Mouse (Mus musculus) myocyte (in vitro differentiated cells): ENCODE measurements around the gene Elmsan1. TPM values are rescaled to one million over a fixed set of nuclear protein-coding genes. Genes with fewer than 3 reads are reported as not detected.

Experiments
- H3K27me3 ChIP-seq: one replicate; pipeline ENCODE4 v1.6.1; 2011; ENCODE audit not compliant: control insufficient read depth, insufficient read depth, insufficient read length
- H3K36me3 ChIP-seq: one replicate; pipeline ENCODE4 v1.6.1; 2011; ENCODE audit not compliant: control insufficient read depth, insufficient read depth
- H3K4me2 ChIP-seq: one replicate; pipeline ENCODE4 v1.6.1; 2011; ENCODE audit warnings: low read depth, control low read depth
- H3K4me3 ChIP-seq: one replicate; pipeline ENCODE4 v1.5.1; 2011; ENCODE audit warnings: mild to moderate bottlenecking, control low read depth, moderate library complexity
- H3K79me2 ChIP-seq: one replicate; pipeline ENCODE4 v1.6.1; 2011; ENCODE audit not compliant: control insufficient read depth, insufficient read depth
- H3ac ChIP-seq: one replicate; pipeline ENCODE4 v1.6.1; 2011; ENCODE audit not compliant: control insufficient read depth, insufficient read length
- CEBPB ChIP-seq: IDR thresholded peaks from 2 replicates; pipeline ENCODE4 v1.6.1; 2011; ENCODE audit warnings: mild to moderate bottlenecking, moderate library complexity; ENCODE audit not compliant: poor library complexity, insufficient read depth, severe bottlenecking
- E2F4 ChIP-seq: IDR thresholded peaks from one replicate; pipeline ENCODE4 v1.6.1; 2011; ENCODE audit warnings: mild to moderate bottlenecking, control low read depth, moderate library complexity; ENCODE audit not compliant: insufficient read depth
- MAX ChIP-seq: IDR thresholded peaks from one replicate; pipeline ENCODE4 v1.6.1; 2011; ENCODE audit warnings: low read depth, mild to moderate bottlenecking, control low read depth
- MYOD1 ChIP-seq, 3 experiments: IDR thresholded peaks; one replicate each; pipeline ENCODE4 v1.6.1; 2011; ENCODE audit warnings: control low read depth in 2 of 3, low read depth in 2 of 3, mild to moderate bottlenecking in 2 of 3, moderate library complexity in 1 of 3; ENCODE audit not compliant: insufficient read length in 2 of 3, control insufficient read depth in 1 of 3
- MYOG ChIP-seq, 3 experiments: IDR thresholded peaks; one replicate each; pipeline ENCODE4 v1.6.1; 2011; ENCODE audit warnings: control low read depth in 2 of 3, low read depth in 2 of 3, mild to moderate bottlenecking in 2 of 3; ENCODE audit not compliant: insufficient read length in 2 of 3, control insufficient read depth in 1 of 3, insufficient read depth in 1 of 3
- POLR2A ChIP-seq: IDR thresholded peaks from one replicate; pipeline ENCODE4 v1.6.1; 2011; ENCODE audit warnings: low read depth, mild to moderate bottlenecking, control low read depth, moderate library complexity; ENCODE audit not compliant: insufficient read length
- POLR2AphosphoS2 ChIP-seq: IDR thresholded peaks from one replicate; pipeline ENCODE4 v1.6.1; 2011; ENCODE audit warnings: low read depth, control low read depth; ENCODE audit not compliant: insufficient read length
- REST ChIP-seq: IDR thresholded peaks from one replicate; pipeline ENCODE4 v1.6.1; 2011; ENCODE audit warnings: mild to moderate bottlenecking, control low read depth, moderate library complexity; ENCODE audit not compliant: insufficient read depth, insufficient read length
- SRF ChIP-seq: IDR thresholded peaks from one replicate; pipeline ENCODE4 v1.6.1; 2011; ENCODE audit warnings: low read depth; ENCODE audit not compliant: control insufficient read depth, insufficient read length
- TCF12 ChIP-seq: IDR thresholded peaks from one replicate; pipeline ENCODE4 v1.6.1; 2011; ENCODE audit warnings: mild to moderate bottlenecking, control low read depth; ENCODE audit not compliant: poor library complexity, insufficient read depth, severe bottlenecking
- TCF3 ChIP-seq: IDR thresholded peaks from one replicate; pipeline ENCODE4 v1.6.1; 2011; ENCODE audit warnings: low read depth, control low read depth; ENCODE audit not compliant: insufficient read length
- USF1 ChIP-seq: IDR thresholded peaks from one replicate; pipeline ENCODE4 v1.6.1; 2011; ENCODE audit warnings: low read depth, mild to moderate bottlenecking, control low read depth, moderate library complexity
- polyA plus RNA-seq: library from polyadenylated mRNA; unstranded; fragments of >200 nt; fragmentation: generic; extraction: Trizol; gene quantifications from one replicate; pipeline ENCODE4 v1.2.1, GENCODE M21; 2012; ENCODE audit warnings: missing spikeins

Gene Elmsan1
- polyA plus RNA-seq, 1 experiment: 13.7 TPM

GRCm38 (mm10) chr12:84110814-84111213 is 107.9 kb downstream of the Elmsan1 start:
- Histone ChIP-seq H3K36me3 (no peaks in the 10 kb centered on the region), H3ac (no peak overlapping the region), H3K27me3 (no peaks in the 10 kb centered on the region), H3K4me3 (no peak overlapping the region), H3K4me2 (no peak overlapping the region), H3K79me2 (peaks cover 13% of the 10 kb centered on the region)
- no peak for TF ChIP-seq CEBPB
- no peak for TF ChIP-seq USF1
- TF ChIP-seq TCF12: no peak
- TF ChIP-seq TCF3: no peak
- no peak for TF ChIP-seq REST
- no peak for TF ChIP-seq MAX
- TF ChIP-seq POLR2AphosphoS2: no peak
- no peak for TF ChIP-seq POLR2A

- Histone ChIP-seq H3K36me3 (no peaks in the 10 kb centered on the region), H3ac (no peak overlapping the region), H3K79me2 (peaks cover 4% of the 10 kb centered on the region), H3K4me2 (no peak overlapping the region), H3K4me3 (no peak overlapping the region), H3K27me3 (no peaks in the 10 kb centered on the region)
- TF ChIP-seq TCF3 (no peak), CEBPB (no peak), MYOD1 (IDR thresholded peaks at IDR 0.05; ENCODE audit: control insufficient read depth in 1 of 3, insufficient read length in 2 of 3, low read depth in 2 of 3) (no peak), MAX (no peak)
Observed at GRCm38 (mm10) chr12:84109924-84110323, 108.8 kb downstream of the Elmsan1 start.

GRCm38 (mm10) chr12:84107692-84108091 is 111.0 kb downstream of the Elmsan1 start:
- H3K36me3 ChIP-seq: no peaks in the 10 kb centered on the region
- H3K27me3 ChIP-seq: no peaks in the 10 kb centered on the region
- TF ChIP-seq SRF (no peak), REST (no peak), MYOG (IDR thresholded peaks at IDR 0.05; ENCODE audit: control insufficient read depth in 1 of 3, insufficient read depth in 1 of 3, insufficient read length in 2 of 3, low read depth in 2 of 3) (no peak), POLR2A (no peak), POLR2AphosphoS2 (no peak), CEBPB (no peak), E2F4 (no peak), TCF3 (no peak), USF1 (no peak), MYOD1 (IDR thresholded peaks at IDR 0.05; ENCODE audit: control insufficient read depth in 1 of 3, insufficient read length in 2 of 3, low read depth in 2 of 3) (no peak), TCF12 (no peak)
- H3K4me2 ChIP-seq: no peak overlapping the region
- no peak overlapping the region for H3ac ChIP-seq
- no peak overlapping the region for H3K4me3 ChIP-seq
- H3K79me2 ChIP-seq: no peaks in the 10 kb centered on the region

- no peaks in the 10 kb centered on the region for H3K27me3 ChIP-seq
- TF ChIP-seq POLR2AphosphoS2 (no peak), TCF12 (no peak), MAX (no peak), POLR2A (no peak)
- no peak overlapping the region for H3ac ChIP-seq
- no peaks in the 10 kb centered on the region for H3K36me3 ChIP-seq
- H3K4me3 ChIP-seq: no peak overlapping the region
- no peaks in the 10 kb centered on the region for H3K79me2 ChIP-seq
- no peak overlapping the region for H3K4me2 ChIP-seq
Observed at GRCm38 (mm10) chr12:84107012-84107411, 111.7 kb downstream of the Elmsan1 start.

- Histone ChIP-seq H3ac (peak overlapping the region; percentile 22), H3K36me3 (no peaks in the 10 kb centered on the region), H3K4me3 (no peak overlapping the region), H3K4me2 (peak overlapping the region; percentile 61), H3K79me2 (no peaks in the 10 kb centered on the region), H3K27me3 (no peaks in the 10 kb centered on the region)
- TF ChIP-seq POLR2AphosphoS2 (no peak), TCF3 (no peak), MYOD1 (IDR thresholded peaks at IDR 0.05; ENCODE audit: control insufficient read depth in 1 of 3, insufficient read length in 2 of 3, low read depth in 2 of 3) (no peak), POLR2A (no peak), CEBPB (no peak)
Observed at GRCm38 (mm10) chr12:84101493-84101845, 117.2 kb downstream of the Elmsan1 start.
